Mouse (Mus musculus): ENCODE results near the gene Pphln1. TPM values are rescaled to one million over a fixed set of nuclear protein-coding genes. Genes with fewer than 3 reads are reported as not detected.

Gene Pphln1
- polyA plus RNA-seq, 1 experiment from 2014 or later: 102 TPM

DNA sequence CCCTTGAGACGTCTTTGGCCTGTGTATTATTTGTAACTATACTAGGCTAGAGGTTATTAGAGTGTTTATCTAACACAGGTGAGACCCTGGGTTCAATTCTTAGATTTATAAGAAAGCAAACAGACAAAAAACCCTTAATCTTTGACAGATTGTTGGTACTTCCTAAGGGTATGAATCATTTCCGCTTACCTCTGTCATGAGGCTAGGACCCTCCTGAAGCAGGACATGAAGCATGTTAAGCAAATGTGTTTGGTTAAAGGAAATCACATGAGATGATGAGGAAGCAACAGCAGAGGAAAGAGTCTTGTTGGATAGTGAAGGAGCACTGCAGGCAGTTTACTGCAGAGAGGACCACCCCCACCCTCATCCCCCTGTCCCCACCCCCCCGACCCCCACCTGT is 87.1 kb downstream of the Pphln1 start:
- 85% methylated on average over 3 of the region's 3 CpGs for WGBS

DNA sequence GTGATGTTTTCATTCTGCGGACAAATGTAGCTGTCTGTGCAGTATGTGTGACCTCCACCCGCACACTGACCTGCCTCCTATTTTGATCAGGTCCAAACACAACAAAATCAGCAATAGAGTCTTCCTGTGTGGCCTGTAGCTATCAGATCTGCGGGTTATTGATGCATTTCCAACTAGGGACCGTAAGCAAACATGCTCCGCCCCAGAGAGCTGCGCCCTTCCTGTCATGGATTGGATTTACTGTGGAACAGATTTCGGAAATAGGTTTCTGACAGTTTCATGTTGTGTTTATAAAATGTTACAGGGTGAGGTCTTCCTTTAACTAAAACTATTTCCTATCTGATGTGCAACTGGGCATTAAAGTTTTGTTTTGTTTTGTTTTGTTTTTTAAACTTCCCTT is 87.9 kb downstream of the Pphln1 start:
- Histone ChIP-seq H3K27me3 (ENCODE audit: poor library complexity, severe bottlenecking) (no peaks in the 10 kb centered on the region), H3K4me3 (no peak overlapping the region), H3K9me3 (no peaks in the 10 kb centered on the region), H3K4me1 (0 out of 2 replicates have a peak, but pooled peaks cover 5% of the 10 kb centered on the region), H3K27ac (no peak overlapping the region), H3K36me3 (replicated peaks) (peaks cover 30% of the 10 kb centered on the region)
- no peak for DNase-seq (ENCODE audit: extremely low spot score, low spot score)
- WGBS: 90% methylated on average over 7 of the region's 7 CpGs

More for the DNA sequence above, 87.1 kb downstream of the Pphln1 start:
- H3K9me3 ChIP-seq: no peaks in the 10 kb centered on the region
- H3K4me1 ChIP-seq: 0 out of 2 replicates have a peak, but pooled peaks cover 5% of the 10 kb centered on the region
- H3K27ac ChIP-seq: no peak overlapping the region
- H3K4me3 ChIP-seq: no peak overlapping the region
- H3K36me3 ChIP-seq (replicated peaks): peaks cover 30% of the 10 kb centered on the region
- DNase-seq (ENCODE audit: extremely low spot score, low spot score): no peak
- no peaks in the 10 kb centered on the region for H3K27me3 ChIP-seq (ENCODE audit: poor library complexity, severe bottlenecking)

DNA sequence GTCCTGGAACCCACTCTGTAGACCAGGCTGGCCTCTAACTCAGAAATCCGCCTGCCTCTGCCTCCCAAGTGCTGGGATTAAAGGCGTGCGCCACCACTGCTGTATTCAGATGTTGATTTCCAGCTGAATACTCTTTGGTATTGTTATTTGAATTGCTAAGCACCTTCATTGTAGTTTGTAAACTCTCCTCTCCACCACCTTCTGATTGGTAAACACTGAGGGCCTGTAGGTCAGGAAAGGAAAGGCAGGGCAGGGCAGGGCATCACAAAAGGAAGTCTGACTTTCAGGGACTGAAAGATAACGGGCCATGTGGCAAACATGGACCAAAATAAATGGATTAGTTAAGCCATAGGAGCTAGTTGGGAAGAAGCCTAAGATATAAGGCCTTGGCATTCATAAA is 91.4 kb downstream of the Pphln1 start:
- Histone ChIP-seq H3K27me3 (ENCODE audit: poor library complexity, severe bottlenecking) (no peaks in the 10 kb centered on the region), H3K4me3 (no peak overlapping the region), H3K9me3 (no peaks in the 10 kb centered on the region), H3K4me1 (0 out of 2 replicates have a peak, but pooled peaks cover 5% of the 10 kb centered on the region), H3K27ac (no peak overlapping the region), H3K36me3 (replicated peaks) (peaks cover 57% of the 10 kb centered on the region)
- DNase-seq (ENCODE audit: extremely low spot score, low spot score): no peak
- WGBS: 90% methylated on average over 4 of the region's 4 CpGs

DNA sequence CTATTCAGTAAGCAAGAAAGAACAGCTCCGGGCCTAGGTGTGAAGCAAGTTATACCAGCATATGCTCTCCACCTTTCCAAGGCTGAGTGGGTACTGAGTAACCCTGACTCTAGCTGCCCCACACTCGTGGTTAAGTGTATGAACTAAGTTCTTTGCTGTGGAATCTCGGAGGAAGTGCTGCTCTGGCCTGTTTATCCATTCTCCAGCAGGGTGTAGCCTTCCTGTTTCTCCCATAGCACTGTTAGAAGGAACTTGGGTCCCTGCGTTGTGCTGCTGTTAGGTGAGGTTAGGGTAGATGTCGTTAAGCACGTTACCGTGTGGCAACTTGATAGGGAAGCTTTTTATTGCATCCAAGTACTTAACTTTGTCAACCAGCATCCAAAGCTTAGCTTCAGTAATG is 96.5 kb downstream of the Pphln1 start:
- H3K36me3 ChIP-seq (replicated peaks): peaks cover 52% of the 10 kb centered on the region
- no peak for DNase-seq (ENCODE audit: extremely low spot score, low spot score)

DNA sequence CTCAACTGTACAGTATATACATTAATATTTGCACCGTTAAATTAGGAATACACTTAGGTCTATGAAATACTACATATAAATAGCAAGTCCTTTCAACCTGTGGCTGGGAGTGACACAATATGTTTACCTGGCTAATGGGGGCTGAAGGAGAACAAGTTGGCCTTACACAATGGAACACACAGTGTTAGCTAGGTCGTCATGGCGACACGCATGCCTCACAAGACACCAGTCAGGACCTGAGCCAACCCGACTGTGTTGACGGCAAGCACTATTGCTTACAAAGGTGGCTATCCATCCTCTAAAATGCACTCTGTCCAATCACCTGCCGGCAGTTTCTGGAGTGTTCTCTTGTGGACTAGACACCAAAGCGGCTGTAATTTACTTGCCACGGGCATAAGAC is 101.7 kb downstream of the Pphln1 start:
- no peak for DNase-seq (ENCODE audit: extremely low spot score, low spot score)
- H3K27ac ChIP-seq: no peak overlapping the region
- H3K36me3 ChIP-seq (replicated peaks): peaks cover 72% of the 10 kb centered on the region
- WGBS: 87% methylated on average over 9 of the region's 9 CpGs
- H3K27me3 ChIP-seq (ENCODE audit: poor library complexity, severe bottlenecking): no peaks in the 10 kb centered on the region
- H3K4me3 ChIP-seq: no peak overlapping the region
- no peaks in the 10 kb centered on the region for H3K9me3 ChIP-seq
- no peaks in the 10 kb centered on the region for H3K4me1 ChIP-seq

More for the DNA sequence above, 96.5 kb downstream of the Pphln1 start:
- Histone ChIP-seq H3K4me3 (no peak overlapping the region), H3K4me1 (no peaks in the 10 kb centered on the region), H3K27ac (no peak overlapping the region), H3K9me3 (no peaks in the 10 kb centered on the region), H3K27me3 (ENCODE audit: poor library complexity, severe bottlenecking) (no peaks in the 10 kb centered on the region)
- 91% methylated on average over 7 of the region's 7 CpGs for WGBS

DNA sequence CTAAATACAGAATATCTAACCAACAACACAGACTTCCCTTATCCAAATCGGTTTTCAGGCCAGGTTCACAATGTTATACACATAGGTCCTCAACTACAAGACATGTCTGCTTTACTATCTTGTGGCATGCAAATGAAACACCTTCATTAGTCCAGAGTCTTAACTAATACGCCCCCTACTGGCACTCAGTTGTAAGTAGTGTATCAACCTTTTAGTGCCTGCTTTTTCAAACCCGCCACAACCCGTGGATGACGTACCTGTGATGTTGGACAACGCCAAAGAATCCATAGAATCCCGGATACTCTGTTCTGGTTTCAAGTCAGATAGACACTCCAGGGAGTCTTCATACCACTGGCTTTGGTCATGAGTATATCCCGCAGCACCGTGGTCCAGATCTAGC is 104.6 kb downstream of the Pphln1 start:
- Histone ChIP-seq H3K36me3 (replicated peaks) (peaks cover 92% of the 10 kb centered on the region), H3K4me3 (no peak overlapping the region), H3K27me3 (ENCODE audit: poor library complexity, severe bottlenecking) (no peaks in the 10 kb centered on the region), H3K4me1 (no peaks in the 10 kb centered on the region), H3K9me3 (no peaks in the 10 kb centered on the region), H3K27ac (no peak overlapping the region)
- WGBS: 95% methylated on average over 9 of the region's 9 CpGs
- no peak for DNase-seq (ENCODE audit: extremely low spot score, low spot score)

DNA sequence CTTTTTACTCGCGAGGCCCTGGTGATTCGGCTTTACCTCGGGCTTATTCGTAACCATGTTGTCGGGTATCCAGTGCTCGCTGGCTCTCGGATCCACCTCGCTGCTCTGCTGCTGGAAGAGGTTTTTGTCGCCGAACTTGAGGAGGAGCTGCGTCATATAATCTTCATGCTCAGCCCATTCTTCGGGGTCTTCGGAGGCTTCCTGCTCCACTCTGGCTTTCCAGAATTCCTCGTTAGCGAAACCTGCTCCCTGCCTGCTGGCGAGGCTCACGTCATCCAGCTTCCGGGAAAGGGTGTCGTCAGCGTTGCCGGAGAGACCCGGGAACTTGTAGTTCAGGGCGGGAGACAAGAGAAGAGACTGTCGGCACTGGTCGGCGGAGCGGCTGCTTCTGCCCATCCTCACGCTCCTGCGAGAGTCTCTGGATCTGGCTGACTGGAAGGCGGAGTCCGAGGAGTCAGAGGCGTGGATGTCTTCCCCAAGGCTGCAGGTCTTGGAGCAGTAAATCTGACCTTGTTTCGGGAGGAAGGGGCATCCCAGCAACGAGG is 105.1 kb downstream of the Pphln1 start:
- 94% methylated on average over 35 of the region's 35 CpGs for WGBS
- H3K36me3 ChIP-seq (replicated peaks): peaks cover 92% of the 10 kb centered on the region
- H3K4me3 ChIP-seq: no peak overlapping the region

DNA sequence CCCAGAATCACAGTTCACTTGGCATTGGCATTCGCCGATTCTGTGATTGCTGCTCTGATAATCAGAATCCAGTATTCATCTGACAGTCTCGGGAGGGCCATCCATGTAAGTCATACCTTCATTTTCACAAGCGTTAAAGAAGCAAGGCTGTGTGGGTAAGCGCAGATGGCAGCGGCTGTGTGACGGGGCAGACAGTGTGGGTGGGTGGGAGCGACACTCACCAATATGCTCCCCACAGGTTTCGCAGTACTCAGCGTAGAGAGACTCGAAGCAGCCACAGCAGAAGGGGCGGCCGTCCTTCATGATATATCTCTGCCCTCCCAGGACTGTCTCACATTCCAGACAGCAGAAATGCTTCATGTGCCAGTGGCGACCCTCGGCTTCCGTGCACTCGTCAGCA is 106.7 kb downstream of the Pphln1 start:
- Histone ChIP-seq H3K27me3 (ENCODE audit: poor library complexity, severe bottlenecking) (no peaks in the 10 kb centered on the region), H3K36me3 (replicated peaks) (peaks cover 91% of the 10 kb centered on the region), H3K4me1 (no peaks in the 10 kb centered on the region), H3K9me3 (no peaks in the 10 kb centered on the region; the same call in 1 of the 2 replicates), H3K4me3 (no peak overlapping the region), H3K27ac (no peak overlapping the region)
- no peak for DNase-seq (ENCODE audit: extremely low spot score, low spot score)
- WGBS: 94% methylated on average over 17 of the region's 17 CpGs

More for the DNA sequence above, 105.1 kb downstream of the Pphln1 start:
- no peak for DNase-seq (ENCODE audit: extremely low spot score, low spot score)
- no peaks in the 10 kb centered on the region; the same call in 1 of the 2 replicates for H3K9me3 ChIP-seq
- no peak overlapping the region for H3K27ac ChIP-seq
- H3K4me1 ChIP-seq: no peaks in the 10 kb centered on the region
- H3K27me3 ChIP-seq (ENCODE audit: poor library complexity, severe bottlenecking): no peaks in the 10 kb centered on the region

DNA sequence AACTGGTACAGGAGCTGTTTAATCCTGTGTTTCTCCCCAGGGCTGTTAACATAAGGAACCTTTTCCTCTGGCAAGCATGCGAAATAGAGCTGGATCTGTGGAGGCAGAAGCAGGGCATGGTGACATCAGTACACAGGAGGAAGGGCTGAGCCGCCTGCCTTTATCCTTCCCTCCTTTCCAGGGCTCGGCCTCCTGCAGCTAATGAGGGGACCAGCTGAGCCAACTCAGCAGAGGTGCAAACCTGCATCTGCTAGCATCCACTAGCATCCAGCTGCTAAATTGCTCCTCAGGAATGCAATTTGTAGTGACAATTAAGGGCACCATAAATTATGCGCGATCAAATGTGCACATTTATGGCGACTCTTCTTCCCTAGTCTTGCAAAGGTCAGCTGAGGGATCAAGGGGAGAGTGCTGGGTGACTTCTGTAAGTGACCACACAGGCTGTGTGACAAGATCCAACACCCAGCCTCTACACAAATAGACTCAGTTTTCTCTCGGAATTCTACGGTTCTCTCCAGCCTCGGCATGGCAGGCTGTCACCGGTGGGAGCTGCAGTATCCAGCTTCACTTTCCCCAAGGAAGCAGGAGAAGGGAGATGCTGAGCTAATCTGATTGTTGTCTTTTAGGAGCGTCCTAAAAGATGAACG is 112.7 kb downstream of the Pphln1 start:
- H3K27me3 ChIP-seq (ENCODE audit: poor library complexity, severe bottlenecking): peaks cover 44% of the 10 kb centered on the region
- H3K27ac ChIP-seq: no peak overlapping the region
- no peak for DNase-seq (ENCODE audit: extremely low spot score, low spot score)

DNA sequence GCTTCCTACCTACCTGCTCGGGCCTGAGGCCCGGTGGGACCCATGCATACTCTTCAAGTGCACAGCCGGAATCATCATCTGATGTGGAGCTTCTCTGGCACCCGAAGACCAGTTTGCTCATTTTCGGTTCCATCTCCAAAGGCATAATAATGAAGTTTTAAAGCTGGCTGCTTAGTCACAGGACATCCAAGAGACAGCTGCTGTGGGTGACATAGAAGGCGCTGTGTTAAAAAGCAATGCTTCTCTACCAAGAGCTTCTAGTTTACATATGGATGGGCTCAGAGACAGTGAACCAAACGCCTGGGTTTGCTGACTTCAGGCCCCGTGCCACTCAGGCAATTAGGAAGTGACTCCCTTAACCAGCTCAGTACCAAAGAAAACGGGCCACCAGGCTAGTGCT is 114.3 kb downstream of the Pphln1 start:
- Histone ChIP-seq H3K4me3 (no peak overlapping the region), H3K36me3 (replicated peaks) (peaks cover 19% of the 10 kb centered on the region), H3K9me3 (no peaks in the 10 kb centered on the region; the same call in 1 of the 2 replicates), H3K27ac (no peak overlapping the region), H3K4me1 (peaks cover 54% of the 10 kb centered on the region), H3K27me3 (ENCODE audit: poor library complexity, severe bottlenecking) (peaks cover 56% of the 10 kb centered on the region)
- 37% methylated on average over 9 of the region's 9 CpGs for whole genome bisulfite sequencing
- no peak for DNase-seq (ENCODE audit: extremely low spot score, low spot score)

More for the DNA sequence above, 112.7 kb downstream of the Pphln1 start:
- H3K4me3 ChIP-seq: no peak overlapping the region
- WGBS: 28% methylated on average over 12 of the region's 12 CpGs
- H3K9me3 ChIP-seq: no peaks in the 10 kb centered on the region; the same call in 1 of the 2 replicates
- H3K36me3 ChIP-seq (replicated peaks): peaks cover 31% of the 10 kb centered on the region
- H3K4me1 ChIP-seq: peaks cover 51% of the 10 kb centered on the region

DNA sequence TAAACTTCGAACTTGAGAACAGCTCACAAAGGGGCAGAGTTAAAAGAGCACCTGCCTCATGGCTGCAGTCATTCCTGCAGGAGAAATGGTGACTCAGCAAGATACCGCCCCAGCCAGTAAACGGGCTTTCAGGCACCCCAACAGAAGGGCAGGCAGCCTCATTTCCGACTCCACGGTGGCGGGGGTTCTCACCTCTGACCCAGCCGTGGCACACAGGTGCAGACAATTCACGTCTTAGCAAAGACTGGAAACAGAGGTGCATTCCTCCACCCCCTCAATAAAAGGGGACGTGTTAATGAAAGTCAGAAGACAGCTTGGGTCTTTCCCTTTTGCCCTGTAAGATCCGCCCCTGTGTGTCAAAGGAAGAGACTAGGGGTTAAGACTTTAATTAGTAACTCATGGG is 115.8 kb downstream of the Pphln1 start:
- H3K4me1 ChIP-seq: peaks cover 69% of the 10 kb centered on the region

DNA sequence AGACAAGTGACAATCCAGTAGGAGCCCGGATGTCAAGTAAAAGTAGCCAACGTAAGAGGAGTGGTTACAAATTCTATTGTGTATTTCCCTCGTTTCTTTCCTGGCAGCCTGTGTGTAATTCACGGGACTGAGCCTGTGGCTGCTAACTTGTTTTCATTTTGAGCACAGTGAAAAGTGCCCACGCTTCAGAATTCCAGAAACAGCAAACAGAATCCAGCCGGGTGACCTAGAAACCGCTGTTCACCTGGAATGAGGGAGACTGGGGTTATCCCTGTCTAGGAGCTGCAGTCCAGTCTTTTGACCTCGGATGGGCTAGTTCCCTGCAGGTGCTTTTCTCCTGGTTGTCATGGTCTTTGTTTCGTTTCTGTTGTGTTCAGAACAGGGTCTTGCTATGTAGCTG is 117.2 kb downstream of the Pphln1 start:
- WGBS: 74% methylated on average over 9 of the region's 9 CpGs
- Histone ChIP-seq H3K27me3 (ENCODE audit: poor library complexity, severe bottlenecking) (peaks cover 79% of the 10 kb centered on the region), H3K4me3 (no peak overlapping the region), H3K27ac (no peak overlapping the region), H3K4me1 (peaks cover 79% of the 10 kb centered on the region), H3K36me3 (replicated peaks) (no peaks in the 10 kb centered on the region), H3K9me3 (no peaks in the 10 kb centered on the region)
- DNase-seq (ENCODE audit: extremely low spot score, low spot score): no peak

More for the DNA sequence above, 115.8 kb downstream of the Pphln1 start:
- peak overlapping the region; percentile 26; the same call in 1 of the 2 replicates for H3K4me3 ChIP-seq
- peaks cover 4% of the 10 kb centered on the region for H3K36me3 ChIP-seq (replicated peaks)
- H3K27me3 ChIP-seq (ENCODE audit: poor library complexity, severe bottlenecking): peaks cover 67% of the 10 kb centered on the region
- no peaks in the 10 kb centered on the region for H3K9me3 ChIP-seq
- DNase-seq (ENCODE audit: extremely low spot score, low spot score): peak; percentile 67
- no peak overlapping the region for H3K27ac ChIP-seq
- under 1% methylated on average over 10 of the region's 10 CpGs for WGBS

DNA sequence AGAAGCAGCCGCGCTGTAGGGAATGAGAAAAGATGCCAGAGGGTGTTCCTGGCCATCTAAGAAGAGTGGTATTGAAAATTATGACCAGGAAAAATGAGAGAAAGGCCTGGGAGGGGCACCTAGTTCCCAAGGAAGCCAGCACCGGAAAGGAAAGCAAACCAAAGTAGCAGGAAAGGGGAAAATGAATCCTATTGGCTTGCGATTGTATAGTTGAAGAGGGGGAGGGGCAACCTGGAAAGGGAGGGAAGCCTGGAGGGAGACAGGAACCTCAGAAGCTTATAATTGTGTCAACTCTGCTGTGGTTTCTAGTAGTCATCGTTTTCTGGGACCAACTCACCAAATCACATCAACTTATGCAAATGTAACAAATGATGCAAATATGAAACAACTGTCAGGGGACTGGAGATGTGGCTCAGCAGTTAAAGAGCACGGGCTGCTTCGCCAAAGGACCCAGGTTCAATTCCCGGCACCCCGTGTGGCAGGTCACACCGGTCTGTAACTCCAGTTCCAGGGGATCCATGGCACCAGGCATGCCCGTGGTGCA is 118.9 kb downstream of the Pphln1 start:
- H3K36me3 ChIP-seq (replicated peaks): no peaks in the 10 kb centered on the region
- H3K4me1 ChIP-seq: peaks cover 75% of the 10 kb centered on the region
- H3K27me3 ChIP-seq (ENCODE audit: poor library complexity, severe bottlenecking): peaks cover 89% of the 10 kb centered on the region
- H3K4me3 ChIP-seq: no peak overlapping the region
- WGBS: 72% methylated on average over 11 of the region's 11 CpGs
- no peak overlapping the region for H3K27ac ChIP-seq
- no peaks in the 10 kb centered on the region for H3K9me3 ChIP-seq
- DNase-seq (ENCODE audit: extremely low spot score, low spot score): no peak
